Mouse (Mus musculus) ovary, postnatal 36 days (tissue): ENCODE results near the gene Ddah2.

Experiments used
- DNase-seq: peaks from one replicate; pipeline ENCODE4 v3.0.0; 2022; ENCODE audit warnings: low spot score, mixed read lengths

Gene Ddah2

GRCm38 (mm10) chr17:35104079-35104478 is 45.2 kb downstream of the Ddah2 start:
- DNase-seq, result no peak

GRCm38 (mm10) chr17:35104754-35105153 is 45.9 kb downstream of the Ddah2 start:
- DNase-seq, result no peak

DNA sequence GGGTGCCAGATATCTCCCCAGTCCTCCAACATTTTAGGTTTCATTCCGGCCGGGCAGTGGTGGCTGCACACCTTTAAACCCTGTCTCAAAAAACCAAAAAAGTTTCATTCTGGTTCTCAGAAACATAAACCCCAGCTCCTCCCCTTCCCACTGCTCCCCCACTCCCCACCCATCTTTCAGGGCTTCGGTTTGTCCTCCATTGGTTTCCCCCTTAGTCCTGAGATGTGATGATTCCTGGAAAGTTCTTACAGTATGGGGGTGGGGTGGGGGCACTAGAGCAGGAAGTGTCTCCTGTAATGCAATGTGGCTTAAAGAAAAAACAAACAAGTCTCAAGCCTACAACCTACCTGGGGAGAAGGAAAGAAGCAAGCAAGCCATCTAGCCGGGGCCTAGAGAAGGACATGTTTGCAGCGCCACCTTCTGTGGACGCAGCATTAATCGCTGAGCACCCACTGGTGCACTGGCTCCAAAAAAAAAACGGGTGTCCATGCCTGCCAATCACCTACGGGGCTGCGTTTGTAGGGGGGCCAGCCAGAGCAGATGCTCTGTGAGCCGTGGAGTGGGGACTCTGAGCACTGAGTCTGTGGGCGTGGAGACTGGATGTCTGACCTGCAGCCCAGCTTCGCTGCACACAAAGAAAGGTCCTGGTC is 47.0 kb downstream of the Ddah2 start:
- peak; percentile 50 for DNase-seq

DNA sequence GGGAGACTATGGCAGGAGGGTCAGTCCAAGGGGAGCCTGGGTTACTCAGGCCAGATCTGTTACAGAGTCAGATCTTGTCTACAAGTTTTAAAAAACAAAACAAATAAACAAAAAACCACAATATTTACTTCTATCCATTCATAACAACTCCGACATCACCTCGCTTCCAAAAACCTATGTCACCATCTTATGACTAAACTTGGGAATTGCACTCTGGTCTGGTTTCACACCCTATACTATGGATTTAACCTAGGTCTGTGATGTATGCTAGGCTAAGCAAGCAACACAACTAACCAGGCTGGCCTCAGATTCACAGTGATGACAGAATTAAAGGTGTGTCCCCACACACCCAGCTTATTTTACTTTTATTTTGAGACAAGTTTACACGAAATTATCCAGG is 47.7 kb downstream of the Ddah2 start:
- no peak for DNase-seq

DNA sequence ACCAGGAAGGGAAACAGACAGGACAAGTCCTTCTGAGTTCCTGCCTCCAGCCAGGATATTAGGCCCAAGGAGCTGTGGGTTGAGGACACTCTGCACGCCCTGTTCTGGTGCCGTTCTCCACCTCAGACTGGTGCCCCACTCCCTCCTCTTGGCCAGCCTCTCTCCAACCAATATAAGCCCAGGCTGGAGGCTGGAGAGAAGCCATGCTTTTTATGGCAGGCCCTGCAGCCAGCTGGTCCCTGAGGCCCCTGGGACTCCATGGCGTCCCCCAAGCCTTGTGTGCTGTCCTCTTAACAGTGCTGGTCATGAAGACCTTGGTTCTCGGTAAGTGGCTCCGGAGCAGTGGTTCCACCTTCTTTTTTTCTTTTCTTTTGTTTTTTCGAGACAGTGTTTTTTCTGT is 49.3 kb downstream of the Ddah2 start, which contains the start of gene Ly6g5c:
Ly6g5c (plus strand) TSS at position 183 of the 400 bp plus-strand sequence.
- DNase-seq, result no peak
